Mouse (Mus musculus) kidney, adult 2 months (tissue): ENCODE measurements around the gene Drd3.

ENCODE experiments used
- CTCF ChIP-seq: fragments of 200-500 bp; conservative IDR thresholded peaks from 2 replicates; pipeline ENCODE4 v1.5.1; 2011; ENCODE audit warnings: low read depth, mild to moderate bottlenecking, control low read depth, low read length, moderate library complexity, mixed read lengths; ENCODE audit not compliant: insufficient read depth, insufficient read length
- POLR2A ChIP-seq: fragments of 200-500 bp; IDR thresholded peaks from one replicate; pipeline ENCODE4 v1.6.1; 2011; ENCODE audit warnings: low read depth, low read length, control low read depth

GRCm38 (mm10) chr16:43776886-43777285, 23.1 kb downstream of the Drd3 start:
- TF ChIP-seq CTCF: no peak
- TF ChIP-seq POLR2A: no peak
